Mouse (Mus musculus) limb, embryonic 14.5 days (tissue): ENCODE measurements around the gene Actg1. TPM values are rescaled to one million over a fixed set of nuclear protein-coding genes. Genes with fewer than 3 reads are reported as not detected.

Experiments used
- ATAC-seq: fragments of 200-750 bp; cut with Nextera tagmentation; 2 replicates; pipeline ENCODE4 v1.8.0; 2017; ENCODE audit warnings: low read depth, moderate number of reproducible peaks, moderate TSS enrichment; ENCODE audit not compliant: low FRiP score
- DNase-seq: peaks from one replicate; pipeline ENCODE4 v3.0.0-alpha.2; 2015; ENCODE audit warnings: low spot score
- H3K27ac ChIP-seq: fragments of 300-500 bp; sonication (generic); replicated peaks from 2 replicates; pipeline ENCODE4 v1.5.1; 2014; ENCODE audit warnings: low read depth, mild to moderate bottlenecking, low read length, moderate library complexity, mixed read lengths
- H3K27me3 ChIP-seq: fragments of 300-500 bp; sonication (generic); 2 replicates; pipeline ENCODE4 v1.6.1; 2014; ENCODE audit warnings: low read length, mixed read lengths; ENCODE audit not compliant: control insufficient read depth, insufficient read depth
- H3K36me3 ChIP-seq: fragments of 300-500 bp; sonication (generic); 2 replicates; pipeline ENCODE4 v1.6.1; 2014; ENCODE audit warnings: mild to moderate bottlenecking, low read length, moderate library complexity, mixed read lengths; ENCODE audit not compliant: control insufficient read depth, insufficient read depth
- H3K4me1 ChIP-seq: fragments of 300-500 bp; sonication (generic); 2 replicates; pipeline ENCODE4 v1.6.1; 2014; ENCODE audit warnings: antibody characterized with exemption, low read length, mixed read lengths; ENCODE audit not compliant: control insufficient read depth, insufficient read depth
- H3K4me2 ChIP-seq: fragments of 300-500 bp; sonication (generic); replicated peaks from 2 replicates; pipeline ENCODE4 v1.6.1; 2014; ENCODE audit warnings: low read depth, mild to moderate bottlenecking, low read length, moderate library complexity; ENCODE audit not compliant: severe bottlenecking
- H3K4me3 ChIP-seq: fragments of 300-500 bp; sonication (generic); replicated peaks from 2 replicates; pipeline ENCODE4 v1.5.1; 2014; ENCODE audit warnings: low read length
- H3K9ac ChIP-seq: fragments of 300-500 bp; sonication (generic); 2 replicates; pipeline ENCODE4 v1.6.1; 2014; ENCODE audit warnings: mild to moderate bottlenecking, low read depth, low read length, moderate library complexity; ENCODE audit not compliant: severe bottlenecking
- H3K9me3 ChIP-seq: fragments of 300-500 bp; sonication (generic); 2 replicates; pipeline ENCODE4 v1.6.1; 2016; ENCODE audit warnings: low read length; ENCODE audit not compliant: control insufficient read depth
- POLR2A ChIP-seq: fragments of 200-500 bp; IDR thresholded peaks from 2 replicates; pipeline ENCODE4 v1.8.0; 2012; ENCODE audit warnings: inconsistent platforms, mild to moderate bottlenecking, moderate library complexity, borderline replicate concordance; ENCODE audit not compliant: insufficient read depth, insufficient read length; ENCODE audit errors: extremely low read depth
- WGBS: fragments of 180-500 bp; shearing (Covaris S2); extraction: QIAGEN DNeasy Blood & Tissue Kit; methylation state at CpG from one replicate; pipeline ENCODE4 v1.1.7; 2014; 5-methylcytosine and 5-hydroxymethylcytosine counted together
- polyA plus RNA-seq, 2 experiments: library from polyadenylated mRNA; depleted of rRNA in 1 of 2; stranded (reverse) in 1 of 2; unstranded in 1 of 2; fragments of >200 nt; fragmentation: Nextera tagmentation in 1 of 2; extraction: Ambion mirVana in 1 of 2; gene quantifications; 2 replicates each; pipeline versions ENCODE4 v1.2.1 to v1.2.3; 2012 to 2014

Gene Actg1
- polyA plus RNA-seq, 2 experiments = 1,359 to 2,223 TPM

DNA sequence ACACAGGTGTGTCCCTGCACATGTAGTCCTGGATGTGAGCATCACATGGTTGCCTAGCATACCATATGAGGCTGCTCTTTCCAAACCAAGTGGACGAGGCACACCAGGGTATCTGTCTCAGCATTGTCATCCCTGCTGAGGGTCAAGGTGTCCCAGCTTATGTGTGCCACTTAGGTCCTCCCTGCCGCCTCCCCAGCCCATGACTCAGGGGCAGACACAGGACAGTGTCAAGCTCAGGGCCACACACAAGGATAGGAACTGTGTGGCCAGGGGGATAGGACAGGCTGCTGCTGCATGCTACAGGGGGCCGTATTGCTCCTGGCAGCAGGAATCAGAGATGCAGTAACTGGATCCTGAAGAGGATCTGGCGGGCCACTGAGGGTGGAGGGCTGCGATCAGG is 12.4 kb upstream of the Actg1 start:
- H3K4me3 ChIP-seq = no peak overlapping the region
- H3K9me3 ChIP-seq = no peaks in the 10 kb centered on the region
- no peak for ATAC-seq
- H3K4me1 ChIP-seq = peaks cover 24% of the 10 kb centered on the region
- no peak for TF ChIP-seq POLR2A
- H3K4me2 ChIP-seq = no peak overlapping the region
- no peaks in the 10 kb centered on the region for H3K36me3 ChIP-seq
- 44% methylated on average over 5 of the region's 5 CpGs for WGBS
- no peak for DNase-seq
- H3K27me3 ChIP-seq = no peaks in the 10 kb centered on the region
- H3K9ac ChIP-seq = 0 out of 2 replicates have a peak overlapping the region, but pooled peaks have one; percentile 3
- H3K27ac ChIP-seq = no peak overlapping the region

DNA sequence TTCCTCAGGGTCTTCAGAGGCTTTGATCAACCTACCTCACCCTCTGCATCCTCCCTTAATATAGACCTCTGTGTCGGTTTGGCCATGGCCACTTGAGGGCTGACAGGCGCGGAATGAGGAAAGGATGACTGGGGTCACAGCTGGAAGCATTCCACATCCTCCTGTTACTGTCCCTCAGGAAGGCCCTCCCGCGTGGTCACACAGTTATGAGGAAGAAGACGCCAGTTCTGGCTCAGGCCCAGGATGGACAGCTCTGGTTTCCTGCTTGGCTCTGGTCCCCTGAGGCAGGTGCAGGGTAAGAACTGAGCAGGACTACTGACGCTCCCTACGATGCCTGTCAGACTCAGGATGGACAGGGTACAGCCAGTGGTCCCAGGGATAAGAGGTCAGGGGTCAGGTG is 11.7 kb upstream of the Actg1 start:
- no peak overlapping the region for H3K4me2 ChIP-seq
- no peaks in the 10 kb centered on the region for H3K9me3 ChIP-seq
- no peak for TF ChIP-seq POLR2A
- H3K9ac ChIP-seq = no peak overlapping the region
- H3K4me1 ChIP-seq = peaks cover 24% of the 10 kb centered on the region
- H3K27ac ChIP-seq = no peak overlapping the region
- peak; percentile 50 for DNase-seq
- 52% methylated on average over 8 of the region's 8 CpGs for WGBS
- no peak for ATAC-seq
- no peaks in the 10 kb centered on the region for H3K36me3 ChIP-seq
- H3K27me3 ChIP-seq = no peaks in the 10 kb centered on the region
- H3K4me3 ChIP-seq = no peak overlapping the region

DNA sequence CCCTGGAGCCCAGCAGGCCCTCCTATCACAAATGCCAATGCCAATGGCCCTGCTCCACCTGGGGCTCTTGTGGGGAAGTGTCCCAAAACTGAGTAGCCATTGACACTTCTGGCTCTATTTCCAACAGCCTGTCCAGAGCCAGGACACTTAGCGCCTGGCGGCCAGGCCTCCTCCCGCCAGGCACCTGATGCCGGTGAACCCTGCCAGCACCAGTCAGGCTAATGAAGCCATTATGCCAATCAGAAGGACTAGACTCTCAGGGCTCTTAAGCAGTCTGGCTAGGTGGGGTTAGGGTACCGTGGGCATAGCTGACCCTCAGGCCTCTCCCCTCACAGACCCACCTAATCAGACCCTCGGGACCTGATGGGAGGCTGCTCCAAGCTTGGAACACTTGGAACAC is 11.0 kb upstream of the Actg1 start:
- Histone ChIP-seq H3K4me2 (no peak overlapping the region), H3K9me3 (no peaks in the 10 kb centered on the region), H3K4me1 (peaks cover 24% of the 10 kb centered on the region), H3K9ac (no peak overlapping the region), H3K4me3 (no peak overlapping the region), H3K27ac (no peak overlapping the region), H3K36me3 (no peaks in the 10 kb centered on the region), H3K27me3 (no peaks in the 10 kb centered on the region)
- TF ChIP-seq POLR2A = no peak
- no peak for ATAC-seq
- 71% methylated on average over 6 of the region's 6 CpGs for WGBS
- no peak for DNase-seq

DNA sequence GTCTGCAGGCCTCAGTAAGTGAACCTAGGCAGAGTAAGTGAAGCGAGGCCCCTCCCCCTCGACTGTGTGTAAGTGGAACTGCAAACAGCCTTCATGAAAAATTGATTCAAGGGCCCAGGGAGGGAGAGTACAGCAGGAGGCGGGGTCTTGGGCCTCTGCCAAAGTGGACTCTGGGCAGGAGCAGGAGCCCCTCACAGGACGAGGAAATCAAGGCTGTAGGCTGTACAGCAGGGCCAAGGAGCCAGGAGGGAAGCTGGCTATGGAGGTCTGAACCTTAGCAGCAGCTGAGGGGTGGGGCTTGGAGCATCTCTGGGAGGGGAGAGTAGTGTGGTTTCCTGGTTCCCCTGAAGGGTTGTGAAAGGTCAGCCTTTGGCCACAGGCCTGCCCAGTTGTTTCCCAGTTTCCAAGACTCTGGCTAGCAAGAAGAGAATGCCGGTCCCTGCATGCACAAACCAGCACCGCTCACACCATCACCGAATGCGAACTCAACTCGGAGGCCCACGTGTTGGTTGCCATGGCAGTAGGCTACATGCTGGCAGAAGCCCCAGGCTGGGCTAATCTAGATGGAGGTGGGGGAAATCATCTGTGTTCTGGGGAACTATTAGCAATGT is 9.6 kb upstream of the Actg1 start:
- Histone ChIP-seq H3K9me3 (no peaks in the 10 kb centered on the region), H3K27ac (peak overlapping the region; percentile 86), H3K4me3 (no peak overlapping the region), H3K4me1 (peaks cover 28% of the 10 kb centered on the region), H3K9ac (no peak overlapping the region), H3K4me2 (peak overlapping the region; percentile 35), H3K36me3 (no peaks in the 10 kb centered on the region), H3K27me3 (no peaks in the 10 kb centered on the region)
- DNase-seq (peak; percentile 83), ATAC-seq (peak; percentile 72)
- no peak for TF ChIP-seq POLR2A
- 10% methylated on average over 10 of the region's 10 CpGs for WGBS

DNA sequence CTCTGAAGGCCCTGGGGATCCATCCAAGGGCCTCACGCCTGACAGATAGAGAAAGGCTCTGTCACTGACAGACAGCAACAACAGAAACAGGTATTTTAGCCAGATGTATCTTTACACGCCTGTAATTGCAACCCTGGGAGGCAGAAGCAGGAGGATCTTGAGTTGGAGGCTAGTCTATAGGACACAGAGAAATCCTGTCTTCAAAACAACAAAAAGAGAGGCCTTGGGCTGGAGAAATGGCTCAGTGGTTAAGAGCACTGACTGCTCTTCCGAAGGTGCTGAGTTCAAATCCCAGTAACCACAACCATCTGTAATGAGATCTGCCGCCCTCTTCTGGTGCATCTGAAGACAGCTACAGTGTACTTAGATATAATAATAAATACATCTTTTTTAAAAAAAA is 8.6 kb upstream of the Actg1 start:
- DNase-seq (no peak), ATAC-seq (no peak)
- no peaks in the 10 kb centered on the region for H3K36me3 ChIP-seq
- WGBS = 90% methylated on average over 4 of the region's 4 CpGs
- no peaks in the 10 kb centered on the region for H3K27me3 ChIP-seq
- no peak for TF ChIP-seq POLR2A
- H3K27ac ChIP-seq = peak overlapping the region; percentile 86; the same call in 1 of the 2 replicates
- no peaks in the 10 kb centered on the region for H3K9me3 ChIP-seq
- H3K4me1 ChIP-seq = peaks cover 32% of the 10 kb centered on the region
- H3K4me3 ChIP-seq = no peak overlapping the region
- H3K4me2 ChIP-seq = no peak overlapping the region
- no peak overlapping the region for H3K9ac ChIP-seq

DNA sequence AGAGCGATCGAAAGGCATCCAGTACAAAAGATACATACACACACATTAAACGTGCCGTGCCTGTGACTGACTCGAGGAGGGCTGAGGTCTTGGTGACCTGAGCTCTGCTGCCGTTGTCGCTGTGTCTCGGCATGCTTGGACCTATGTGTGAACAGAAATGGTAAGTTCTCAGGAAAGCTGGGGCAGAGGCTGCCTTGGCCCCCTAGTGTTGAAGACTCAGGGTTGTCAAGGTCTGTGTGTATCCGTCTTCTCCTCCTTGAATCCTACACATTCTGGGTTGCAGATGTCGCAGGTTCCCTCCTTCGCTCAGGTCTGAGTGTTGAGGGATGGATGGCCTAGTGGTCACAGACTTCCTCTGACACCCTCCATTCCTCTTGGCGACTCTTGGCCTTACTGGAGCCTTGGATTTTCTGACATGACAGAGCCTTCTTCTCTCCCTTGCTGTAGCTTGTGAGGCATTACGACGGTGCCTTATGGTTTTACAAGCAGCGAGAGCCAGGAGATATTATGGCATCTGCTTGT is 8.0 kb upstream of the Actg1 start:
- ATAC-seq (no peak), DNase-seq (no peak)
- Histone ChIP-seq H3K9me3 (no peaks in the 10 kb centered on the region), H3K4me1 (peaks cover 36% of the 10 kb centered on the region), H3K4me3 (no peak overlapping the region), H3K27me3 (no peaks in the 10 kb centered on the region), H3K4me2 (no peak overlapping the region), H3K27ac (no peak overlapping the region), H3K36me3 (no peaks in the 10 kb centered on the region), H3K9ac (no peak overlapping the region)
- no peak for TF ChIP-seq POLR2A
- 80% methylated on average over 15 of the region's 15 CpGs for WGBS
